In genomic region chr7:80457241-80457640, GRCm38 (mm10) we compare ENCODE assay signal across 9 mouse cellular contexts. TPM values are rescaled to one million over a fixed set of nuclear protein-coding genes. Genes with fewer than 3 reads are reported as not detected.
DNase-seq lines count a peak whose midpoint lies in the region; ATAC-seq lines count a peak whose summit lies in the region.
"Had no signal": no experiment of that assay in that cellular context is flagged by ENCODE, and none has a peak within 500 bp of the region (broad histone marks: within the 10 kb centered on the region; RNA-seq: fewer than 3 reads in every experiment).

No protein-coding gene starts in this region.

- DNase-seq in layer of hippocampus, adult 9-11 months = peak; percentile 84
- no peak for DNase-seq in layer of hippocampus, postnatal 25 days (ENCODE audit: extremely low spot score in 1 of 2, low spot score in 1 of 2)
- DNase-seq in gastrocnemius, adult 18-20 months (ENCODE audit: low spot score) = peak; percentile 73
- DNase-seq in right cerebral cortex, postnatal 25 days = no peak

- peaks cover 24% of the 10 kb centered on the region for H3K36me3 ChIP-seq in limb, embryonic 15.5 days
- H3K36me3 ChIP-seq in stomach, embryonic 15.5 days = peaks cover 13% of the 10 kb centered on the region; the same call in 1 of the 2 replicates
- H3K36me3 ChIP-seq in hindbrain, embryonic 16.5 days (ENCODE audit: control insufficient read depth, insufficient read depth, low read length) = peaks cover 3% of the 10 kb centered on the region; the same call in 1 of the 2 replicates
- H3K36me3 ChIP-seq in forebrain, embryonic 15.5 days = peaks cover 9% of the 10 kb centered on the region

- no peaks in the 10 kb centered on the region for H3K27me3 ChIP-seq in limb, embryonic 15.5 days
- no peaks in the 10 kb centered on the region for H3K27me3 ChIP-seq in stomach, embryonic 15.5 days (replicated peaks)
- H3K27me3 ChIP-seq in hindbrain, embryonic 16.5 days (replicated peaks; ENCODE audit: control insufficient read depth, insufficient read depth, low read length) = no peaks in the 10 kb centered on the region
- no peaks in the 10 kb centered on the region for H3K27me3 ChIP-seq in forebrain, embryonic 15.5 days
- H3K27me3 ChIP-seq: Patski had no signal

- no peak overlapping the region for H3K9ac ChIP-seq in limb, embryonic 15.5 days
- H3K9ac ChIP-seq in stomach, embryonic 15.5 days = no peak overlapping the region
- no peak overlapping the region for H3K9ac ChIP-seq in hindbrain, embryonic 16.5 days (ENCODE audit: low read depth, low read length)
- no peak overlapping the region for H3K9ac ChIP-seq in forebrain, embryonic 15.5 days (replicated peaks)

- no peak overlapping the region for H3K4me2 ChIP-seq in limb, embryonic 15.5 days
- no peak overlapping the region for H3K4me2 ChIP-seq in stomach, embryonic 15.5 days
- no peak overlapping the region for H3K4me2 ChIP-seq in hindbrain, embryonic 16.5 days (ENCODE audit: low read length)
- no peak overlapping the region for H3K4me2 ChIP-seq in forebrain, embryonic 15.5 days (replicated peaks)

- no peak overlapping the region for H3K4me3 ChIP-seq in limb, embryonic 15.5 days
- H3K4me3 ChIP-seq in stomach, embryonic 15.5 days (replicated peaks) = no peak overlapping the region
- H3K4me3 ChIP-seq in hindbrain, embryonic 16.5 days (ENCODE audit: low read length) = no peak overlapping the region
- no peak overlapping the region for H3K4me3 ChIP-seq in forebrain, embryonic 15.5 days

- WGBS in limb, embryonic 15.5 days = 38% methylated on average over 6 of the region's 6 CpGs
- 52% methylated on average over 6 of the region's 6 CpGs for WGBS in stomach, embryonic 15.5 days
- 88% methylated on average over 6 of the region's 6 CpGs for WGBS in hindbrain, embryonic 16.5 days
- 87% methylated on average over 6 of the region's 6 CpGs for WGBS in forebrain, embryonic 15.5 days

- ATAC-seq in limb, embryonic 15.5 days (ENCODE audit: insufficient number of reproducible peaks, low FRiP score, low TSS enrichment, low read depth) = 0 out of 2 replicates have a peak, but pooled peaks have one; percentile 45
- no peak for ATAC-seq in stomach, embryonic 15.5 days (ENCODE audit: insufficient read depth, low FRiP score, low read depth)
- no peak for ATAC-seq in hindbrain, embryonic 16.5 days
- ATAC-seq in forebrain, embryonic 15.5 days (replicated peaks) = no peak
- ATAC-seq: Patski had no signal

- peak overlapping the region; percentile 63; the same call in 1 of the 2 replicates for H3K27ac ChIP-seq in limb, embryonic 15.5 days
- H3K27ac ChIP-seq in stomach, embryonic 15.5 days = peak overlapping the region; percentile 2; the same call in 1 of the 2 replicates
- no peak overlapping the region for H3K27ac ChIP-seq in hindbrain, embryonic 16.5 days (ENCODE audit: low read depth, low read length)
- H3K27ac ChIP-seq in forebrain, embryonic 15.5 days (replicated peaks) = no peak overlapping the region

- no peaks in the 10 kb centered on the region for H3K9me3 ChIP-seq in limb, embryonic 15.5 days
- H3K9me3 ChIP-seq in stomach, embryonic 15.5 days = no peaks in the 10 kb centered on the region
- H3K9me3 ChIP-seq in hindbrain, embryonic 16.5 days (ENCODE audit: control insufficient read depth, low read length) = no peaks in the 10 kb centered on the region
- no peaks in the 10 kb centered on the region for H3K9me3 ChIP-seq in forebrain, embryonic 15.5 days

- H3K4me1 ChIP-seq in limb, embryonic 15.5 days = peaks cover 27% of the 10 kb centered on the region
- 0 out of 2 replicates have a peak, but pooled peaks cover 4% of the 10 kb centered on the region for H3K4me1 ChIP-seq in stomach, embryonic 15.5 days
- no peaks in the 10 kb centered on the region; the same call in 1 of the 2 replicates for H3K4me1 ChIP-seq in hindbrain, embryonic 16.5 days (ENCODE audit: control insufficient read depth, insufficient read depth, low read depth, low read length)
- 0 out of 2 replicates have a peak, but pooled peaks cover 2% of the 10 kb centered on the region for H3K4me1 ChIP-seq in forebrain, embryonic 15.5 days

RNA-seq across cellular contexts. Expression of gene Furin, which starts 52.0 kb away (rescaled TPM):
- 10 to 100 TPM; 39.6 to 42.3 TPM for total RNA-seq in layer of hippocampus, postnatal 25 days (2021)
- total RNA-seq in gastrocnemius, adult 18-20 months (2021) = 10 to 100 TPM; 52.8 to 53.9 TPM
- 12.8 and 13.7 TPM in 2 replicates for polyA plus RNA-seq in limb, embryonic 15.5 days (2015; fragmentation: Nextera tagmentation; extraction: Ambion mirVana)
- polyA plus RNA-seq in stomach, embryonic 15.5 days (2015; fragmentation: Nextera tagmentation; extraction: Ambion mirVana) = 11.6 and 12.5 TPM in 2 replicates
- 3.9 and 4.5 TPM in 2 replicates for polyA plus RNA-seq in hindbrain, embryonic 16.5 days (2015; fragmentation: Nextera tagmentation; extraction: Ambion mirVana)
- polyA plus RNA-seq in forebrain, embryonic 15.5 days (2015; fragmentation: Nextera tagmentation; extraction: Ambion mirVana) = 4.8 and 4.9 TPM in 2 replicates

Comparison
In these comparisons a context has a peak if more than half of its experiments do, and no peak if none do; other contexts are left out.
1. DNase-seq: peak in layer of hippocampus, adult 9-11 months (single experiment) and gastrocnemius, adult 18-20 months (single experiment); none in layer of hippocampus, postnatal 25 days (0 of 2) and right cerebral cortex, postnatal 25 days (single experiment).
2. H3K27ac ChIP-seq: peak in limb, embryonic 15.5 days (single experiment) and stomach, embryonic 15.5 days (single experiment); none in hindbrain, embryonic 16.5 days (single experiment) and forebrain, embryonic 15.5 days (single experiment).